Mouse (Mus musculus) megakaryocyte, embryonic 14.5 days (primary cell): Measurements from ENCODE around the gene Gm49394.

Experiments
- FLI1 ChIP-seq: IDR thresholded peaks from 2 replicates; pipeline ENCODE4 v1.6.1; 2012; ENCODE audit warnings: low read length, inconsistent platforms, mixed read lengths
- GATA1 ChIP-seq: IDR thresholded peaks from 3 replicates; pipeline ENCODE4 v1.6.1; 2012; ENCODE audit warnings: mixed read lengths, low read length, inconsistent platforms, borderline replicate concordance

DNA sequence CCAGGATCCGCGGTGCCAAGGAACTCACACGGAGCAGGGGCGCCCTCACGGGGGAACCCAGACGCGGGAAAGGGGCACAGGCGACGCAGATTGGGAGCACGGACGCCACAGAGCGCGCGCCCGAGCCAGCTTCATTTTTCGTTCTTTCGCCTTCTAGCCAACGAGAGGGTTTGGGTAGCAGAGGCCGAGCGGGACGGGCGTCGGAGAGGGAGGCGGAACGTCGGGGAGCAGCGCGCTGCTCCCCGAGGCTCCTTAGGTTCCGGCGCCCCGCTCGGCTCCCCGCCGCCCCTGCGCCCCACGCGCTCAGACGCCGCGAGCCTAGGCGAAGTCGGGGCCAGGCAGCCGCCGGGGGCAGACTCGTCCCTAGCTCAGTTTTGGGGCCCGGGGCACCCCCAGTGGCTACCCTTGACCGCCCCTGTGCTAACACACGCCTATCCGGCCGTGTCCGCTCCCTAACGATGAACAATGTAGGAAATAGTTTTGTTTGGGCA is 5.8 kb downstream of the Gm49394 start:
- TF ChIP-seq GATA1 = no peak
- TF ChIP-seq FLI1 = no peak
